Mouse (Mus musculus) intestine, postnatal 0 days (tissue): ENCODE measurements at regions not wholly inside any gene's neighbourhood (a gene's known extent, or its start where the extent isn't known, plus 50 kb on each side); places are given as distances from the start of the nearest gene placed in this dataset.

Experiments used
- ATAC-seq: fragments of 200-750 bp; cut with Nextera tagmentation; 2 replicates; pipeline ENCODE4 v1.8.0; 2017; ENCODE audit warnings: mild to moderate bottlenecking, moderate TSS enrichment, moderate library complexity
- H3K27ac ChIP-seq: fragments of 300-500 bp; sonication (generic); 2 replicates; pipeline ENCODE4 v1.5.1; 2014; ENCODE audit warnings: mild to moderate bottlenecking, low read depth, low read length, moderate library complexity
- H3K27me3 ChIP-seq: fragments of 300-500 bp; sonication (generic); replicated peaks from 2 replicates; pipeline ENCODE4 v1.6.1; 2014; ENCODE audit warnings: low read length, mixed read lengths; ENCODE audit not compliant: control insufficient read depth, insufficient read depth
- H3K36me3 ChIP-seq: fragments of 300-500 bp; sonication (generic); 2 replicates; pipeline ENCODE4 v1.6.1; 2014; ENCODE audit warnings: mild to moderate bottlenecking, moderate library complexity; ENCODE audit not compliant: control insufficient read depth, insufficient read depth
- H3K4me1 ChIP-seq: fragments of 300-500 bp; sonication (generic); replicated peaks from 2 replicates; pipeline ENCODE4 v1.6.1; 2014; ENCODE audit warnings: antibody characterized with exemption, low read length, mixed read lengths; ENCODE audit not compliant: control insufficient read depth, insufficient read depth
- H3K4me2 ChIP-seq: fragments of 300-500 bp; sonication (generic); replicated peaks from 2 replicates; pipeline ENCODE4 v1.6.1; 2014; ENCODE audit warnings: low read depth, mild to moderate bottlenecking, moderate library complexity
- H3K4me3 ChIP-seq: fragments of 300-500 bp; sonication (generic); 2 replicates; pipeline ENCODE4 v1.5.1; 2014; ENCODE audit warnings: low read depth, low read length
- H3K9ac ChIP-seq: fragments of 300-500 bp; sonication (generic); 2 replicates; pipeline ENCODE4 v1.6.1; 2014; ENCODE audit warnings: mild to moderate bottlenecking, low read depth, low read length
- H3K9me3 ChIP-seq: fragments of 300-500 bp; sonication (generic); 2 replicates; pipeline ENCODE4 v1.6.1; 2016; ENCODE audit warnings: mixed run types; ENCODE audit not compliant: control insufficient read depth
- CTCF ChIP-seq: sonication (generic); IDR thresholded peaks from 2 replicates; pipeline ENCODE4 v1.5.1; 2016; ENCODE audit warnings: low read depth, mild to moderate bottlenecking, control low read depth, antibody characterized with exemption, moderate library complexity
- WGBS: fragments of 180-500 bp; shearing (Covaris S2); extraction: QIAGEN DNeasy Blood & Tissue Kit; methylation state at CpG from one replicate; pipeline ENCODE4 v1.1.7; 2014; 5-methylcytosine and 5-hydroxymethylcytosine counted together

DNA sequence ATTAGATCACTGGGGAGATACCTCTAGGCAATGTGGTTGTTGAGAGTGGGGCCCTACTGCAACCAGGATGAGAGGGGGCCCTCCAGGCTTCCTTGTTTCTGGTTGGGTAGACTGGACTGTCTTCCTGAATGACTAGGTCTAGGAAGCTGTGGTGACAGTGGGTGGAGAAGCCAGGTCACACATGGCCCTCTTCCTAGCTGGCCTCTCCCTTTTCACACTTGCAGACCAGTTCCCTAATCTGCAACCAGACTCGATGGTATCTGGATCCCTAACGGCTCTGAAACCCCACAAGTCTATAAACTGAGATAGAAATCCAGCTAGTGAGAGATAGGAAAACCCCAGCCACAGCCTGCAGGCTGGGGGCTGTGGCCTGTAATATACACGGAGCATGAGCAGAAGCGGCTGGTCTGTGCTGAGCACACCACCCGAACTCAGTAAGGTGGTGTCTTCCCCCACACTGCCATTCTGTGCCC lies 87.8 kb downstream of the Cpn2 start:
- Histone ChIP-seq H3K27ac (no peak overlapping the region), H3K9ac (no peak overlapping the region), H3K4me2 (no peak overlapping the region), H3K36me3 (no peaks in the 10 kb centered on the region), H3K4me1 (no peaks in the 10 kb centered on the region; the same call in 1 of the 2 replicates), H3K27me3 (no peaks in the 10 kb centered on the region), H3K4me3 (no peak overlapping the region), H3K9me3 (no peaks in the 10 kb centered on the region)
- no peak for ATAC-seq
- no peak for TF ChIP-seq CTCF
- WGBS, result 57% methylated on average over 5 of the region's 5 CpGs

DNA sequence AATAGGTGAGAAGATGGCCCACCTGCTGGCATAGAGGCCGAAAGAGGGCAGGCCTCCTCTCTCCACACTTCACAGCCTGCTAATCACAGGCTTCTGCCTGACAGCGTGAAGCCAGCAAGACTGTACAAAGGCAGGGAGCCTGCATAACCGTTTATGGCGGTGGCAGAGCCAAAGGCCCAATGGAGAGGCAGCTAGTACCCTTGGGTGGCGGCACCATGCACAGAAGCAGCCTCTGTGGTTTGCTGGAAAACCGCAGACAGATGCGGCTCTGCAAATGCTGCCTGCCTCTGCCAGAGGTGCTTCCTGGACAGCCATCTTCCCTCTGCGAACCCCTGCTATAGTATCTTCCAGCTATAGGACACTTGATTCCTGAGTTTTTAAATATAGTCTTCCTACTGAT lies 86.2 kb downstream of the Cpn2 start:
- Histone ChIP-seq H3K9me3 (no peaks in the 10 kb centered on the region), H3K27me3 (no peaks in the 10 kb centered on the region), H3K27ac (no peak overlapping the region), H3K9ac (no peak overlapping the region), H3K4me2 (no peak overlapping the region), H3K36me3 (no peaks in the 10 kb centered on the region), H3K4me3 (no peak overlapping the region), H3K4me1 (no peaks in the 10 kb centered on the region; the same call in 1 of the 2 replicates)
- no peak for TF ChIP-seq CTCF
- ATAC-seq, result no peak
- WGBS, result 85% methylated on average over 8 of the region's 8 CpGs

DNA sequence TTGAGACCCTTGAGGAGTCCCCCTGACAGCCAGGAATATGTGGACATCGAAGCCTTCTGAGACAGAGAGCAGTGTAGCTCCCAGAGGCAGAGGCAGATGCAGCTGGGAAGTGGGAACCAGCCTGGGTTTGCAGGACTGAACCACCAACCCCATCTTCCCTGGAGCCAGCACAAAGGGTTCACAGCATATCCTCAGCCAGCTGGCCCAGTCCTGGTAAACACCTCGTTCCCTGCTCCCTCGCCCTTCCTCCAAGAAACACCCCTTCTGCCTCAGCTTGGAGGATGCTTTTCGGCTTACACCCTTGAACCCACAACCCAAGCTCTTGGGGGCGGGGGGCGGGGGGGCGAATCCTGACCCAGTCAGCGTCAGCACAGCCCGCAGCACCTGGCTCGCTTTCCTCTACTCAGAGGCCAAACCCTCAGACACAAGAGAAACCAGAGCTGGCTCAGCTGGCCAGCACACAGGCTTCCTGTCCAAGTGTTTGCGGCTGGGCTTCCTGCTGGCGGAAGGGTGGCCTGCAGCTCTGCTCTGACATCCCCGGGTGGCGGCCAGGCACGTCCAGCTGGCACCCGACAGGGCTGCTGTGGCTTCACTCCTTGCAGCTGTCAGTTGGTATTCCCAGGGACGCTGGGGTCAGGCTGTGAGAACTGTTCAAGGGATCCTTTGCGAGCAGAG lies 82.6 kb downstream of the Cpn2 start:
- peak; percentile 51 for TF ChIP-seq CTCF
- Histone ChIP-seq H3K9me3 (no peaks in the 10 kb centered on the region), H3K36me3 (no peaks in the 10 kb centered on the region), H3K9ac (no peak overlapping the region), H3K27me3 (no peaks in the 10 kb centered on the region), H3K4me2 (peak overlapping the region; percentile 32; the same call in 1 of the 2 replicates), H3K27ac (0 out of 2 replicates have a peak overlapping the region, but pooled peaks have one; percentile 41), H3K4me1 (no peaks in the 10 kb centered on the region; the same call in 1 of the 2 replicates), H3K4me3 (no peak overlapping the region)
- no peak for ATAC-seq
- WGBS, result 43% methylated on average over 18 of the region's 18 CpGs

DNA sequence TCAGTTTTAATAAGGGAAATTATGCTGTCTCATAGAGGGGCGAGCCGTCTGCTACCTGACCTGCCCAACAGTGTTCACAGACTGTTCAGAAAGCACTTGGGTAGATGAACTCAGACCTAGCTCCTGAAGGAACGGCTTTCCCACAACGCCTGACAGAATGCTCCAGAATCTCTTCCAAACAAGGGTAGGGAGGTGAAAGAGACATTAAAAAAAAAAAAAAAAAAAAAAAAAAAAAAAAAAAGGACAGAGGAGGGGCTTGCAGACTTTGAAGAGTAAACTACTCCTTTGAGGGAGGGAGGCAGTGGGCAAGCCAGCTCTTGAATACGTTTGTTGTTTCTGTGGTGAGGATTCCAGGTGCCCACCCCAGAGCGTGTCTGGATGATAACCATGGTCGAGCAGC lies 81.6 kb downstream of the Cpn2 start:
- Histone ChIP-seq H3K9ac (no peak overlapping the region), H3K36me3 (no peaks in the 10 kb centered on the region), H3K4me1 (no peaks in the 10 kb centered on the region; the same call in 1 of the 2 replicates), H3K4me3 (no peak overlapping the region), H3K4me2 (no peak overlapping the region), H3K27ac (peak overlapping the region; percentile 7; the same call in 1 of the 2 replicates), H3K9me3 (no peaks in the 10 kb centered on the region), H3K27me3 (no peaks in the 10 kb centered on the region)
- WGBS, result 68% methylated on average over 7 of the region's 7 CpGs
- no peak for ATAC-seq
- TF ChIP-seq CTCF, result no peak

DNA sequence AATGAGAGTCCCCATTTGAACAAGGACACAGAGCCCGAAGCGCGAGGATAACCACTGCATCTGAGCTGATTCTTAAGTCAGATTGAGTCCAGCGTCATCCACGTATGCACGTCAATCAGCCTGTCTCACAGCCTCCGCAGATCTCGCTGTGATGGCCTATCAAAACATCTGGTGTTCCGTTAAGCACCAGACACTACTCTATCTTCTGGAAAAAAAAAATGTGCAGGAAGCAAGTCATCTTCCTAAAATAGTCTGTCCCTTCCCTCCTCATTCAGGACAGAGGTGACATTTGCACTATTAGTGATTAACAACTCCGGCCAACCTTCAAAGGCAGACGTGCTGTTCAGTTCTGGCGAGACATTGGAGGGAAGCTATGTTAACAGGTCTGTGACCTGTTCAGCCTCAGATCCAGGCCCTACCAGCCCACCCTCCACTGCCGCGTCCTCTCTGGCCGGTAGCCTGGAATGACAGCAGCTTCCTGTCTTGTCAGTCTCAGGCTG lies 81.0 kb downstream of the Cpn2 start:
- Histone ChIP-seq H3K9me3 (no peaks in the 10 kb centered on the region), H3K9ac (no peak overlapping the region), H3K27ac (no peak overlapping the region), H3K27me3 (no peaks in the 10 kb centered on the region), H3K36me3 (no peaks in the 10 kb centered on the region), H3K4me3 (no peak overlapping the region), H3K4me1 (no peaks in the 10 kb centered on the region; the same call in 1 of the 2 replicates), H3K4me2 (no peak overlapping the region)
- TF ChIP-seq CTCF, result no peak
- ATAC-seq, result no peak
- WGBS, result 74% methylated on average over 15 of the region's 15 CpGs

DNA sequence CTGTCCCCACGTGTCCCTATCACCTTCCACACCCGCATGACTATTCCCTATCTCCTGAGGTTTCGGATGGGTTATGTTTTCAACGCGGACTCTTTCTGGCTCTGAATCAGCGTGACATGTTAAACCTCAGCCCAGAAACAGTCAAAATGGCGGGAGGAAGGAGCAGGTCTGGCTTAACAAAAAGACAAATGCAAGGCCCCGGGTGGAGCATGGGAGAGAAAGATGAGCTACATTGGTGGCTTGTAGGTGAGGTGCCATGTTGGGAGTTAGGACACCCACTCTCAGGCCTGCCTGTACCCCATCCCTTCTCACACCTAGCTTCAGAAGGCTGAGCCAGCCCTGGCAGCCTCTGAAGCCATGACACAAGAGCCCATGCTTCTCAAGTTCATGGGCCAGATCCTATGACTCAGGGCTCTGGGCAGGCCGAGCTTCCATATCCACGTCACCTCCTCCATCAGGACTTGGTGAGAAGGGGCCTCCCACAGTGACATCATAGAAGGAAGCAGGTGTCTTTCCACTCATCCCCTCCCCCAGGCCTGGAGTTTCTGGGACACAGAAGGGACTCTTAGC lies 80.5 kb downstream of the Cpn2 start:
- no peaks in the 10 kb centered on the region; the same call in 1 of the 2 replicates for H3K4me1 ChIP-seq
- H3K9me3 ChIP-seq, result no peaks in the 10 kb centered on the region
- no peak for TF ChIP-seq CTCF
- 0 out of 2 replicates have a peak overlapping the region, but pooled peaks have one; percentile 68 for H3K27ac ChIP-seq
- 66% methylated on average over 10 of the region's 10 CpGs for WGBS
- ATAC-seq, result peak; percentile 37
- H3K27me3 ChIP-seq, result no peaks in the 10 kb centered on the region
- no peak overlapping the region for H3K4me3 ChIP-seq
- no peaks in the 10 kb centered on the region for H3K36me3 ChIP-seq
- no peak overlapping the region for H3K9ac ChIP-seq
- H3K4me2 ChIP-seq, result no peak overlapping the region
